Mouse (Mus musculus): ENCODE data around the gene Gm765.

- TF ChIP-seq CTCF (IDR thresholded peaks at IDR 0.05; ENCODE audit: borderline replicate concordance, control insufficient read depth, extremely low read depth, insufficient read depth, low read length, poor library complexity) (no peak), POLR2A (IDR thresholded peaks at IDR 0.05; ENCODE audit: control insufficient read depth, extremely low read depth, insufficient read depth, low read length, poor library complexity) (no peak)
Measured at GRCm38 (mm10) chr6:98198706-98199105, 143.8 kb downstream of the Gm765 start.
